Mouse (Mus musculus) cerebellum, adult 9-11 months (tissue): ENCODE results near the gene Cel.

Experiments used
- DNase-seq: peaks from one replicate; pipeline ENCODE4 v3.0.0; 2022

The Cel gene

GRCm38 (mm10) chr2:28563303-28563702 lies at the start of gene Cel:
Gene Cel (minus strand): TSS chr2:28563403.
- no peak for DNase-seq

GRCm38 (mm10) chr2:28612436-28613063 lies 49.3 kb upstream of the Cel start:
- DNase-seq, result no peak

- no peak for DNase-seq
These were observed 48.2 kb upstream of the Cel start for GRCm38 (mm10) chr2:28611407-28611787.

GRCm38 (mm10) chr2:28610716-28611406 lies 47.7 kb upstream of the Cel start:
- DNase-seq, result peak; percentile 39

- no peak for DNase-seq
These were observed 46.6 kb upstream of the Cel start for GRCm38 (mm10) chr2:28609851-28610250.

GRCm38 (mm10) chr2:28607341-28608165 lies 44.4 kb upstream of the Cel start:
- no peak for DNase-seq

GRCm38 (mm10) chr2:28606601-28607340 lies 43.6 kb upstream of the Cel start:
- DNase-seq, result no peak

- DNase-seq, result no peak
These were observed 42.8 kb upstream of the Cel start for GRCm38 (mm10) chr2:28605789-28606541.

- DNase-seq, result no peak
These were observed 40.3 kb upstream of the Cel start for GRCm38 (mm10) chr2:28603542-28603941.

- DNase-seq, result no peak
These were observed 38.8 kb upstream of the Cel start for GRCm38 (mm10) chr2:28601720-28602590.

- DNase-seq, result no peak
These were observed 36.3 kb upstream of the Cel start for GRCm38 (mm10) chr2:28599569-28599900.

- DNase-seq, result no peak
These were observed 35.7 kb upstream of the Cel start for GRCm38 (mm10) chr2:28598692-28599568.

- no peak for DNase-seq
These were observed 34.7 kb upstream of the Cel start for GRCm38 (mm10) chr2:28597733-28598547.

GRCm38 (mm10) chr2:28596998-28597397 lies 33.8 kb upstream of the Cel start:
- no peak for DNase-seq

- no peak for DNase-seq
These were observed 32.8 kb upstream of the Cel start for GRCm38 (mm10) chr2:28596021-28596420.

GRCm38 (mm10) chr2:28592809-28593208 lies 29.6 kb upstream of the Cel start:
- DNase-seq, result peak; percentile 42

- DNase-seq, result no peak
These were observed 28.3 kb upstream of the Cel start for GRCm38 (mm10) chr2:28591479-28591878.

- DNase-seq, result no peak
These were observed 25.4 kb upstream of the Cel start for GRCm38 (mm10) chr2:28588574-28588973.

GRCm38 (mm10) chr2:28585730-28586129 lies 22.5 kb upstream of the Cel start:
- no peak for DNase-seq
